Mouse (Mus musculus): ENCODE measurements around the gene Sidt1. TPM values are rescaled to one million over a fixed set of nuclear protein-coding genes. Genes with fewer than 3 reads are reported as not detected.

Gene Sidt1
- polyA plus RNA-seq, 1 experiment from 2014 or later: 0.71 TPM

GRCm38 (mm10) chr16:44226706-44227291, 106.2 kb downstream of the Sidt1 start:
- H3K27me3 ChIP-seq: no peaks in the 10 kb centered on the region
- no peaks in the 10 kb centered on the region for H3K4me1 ChIP-seq
- H3K27ac ChIP-seq: no peak overlapping the region
- 90% methylated on average over 13 of the region's 13 CpGs for WGBS
- no peak overlapping the region for H3K4me3 ChIP-seq
- no peak overlapping the region for H3K9ac ChIP-seq
- H3K4me2 ChIP-seq (replicated peaks): no peak overlapping the region
- 0 out of 2 replicates have a peak, but pooled peaks cover 5% of the 10 kb centered on the region for H3K9me3 ChIP-seq (replicated peaks)
- no peak for ATAC-seq (ENCODE audit: low FRiP score)
- H3K36me3 ChIP-seq: peaks cover 6% of the 10 kb centered on the region; the same call in 1 of the 2 replicates

DNA sequence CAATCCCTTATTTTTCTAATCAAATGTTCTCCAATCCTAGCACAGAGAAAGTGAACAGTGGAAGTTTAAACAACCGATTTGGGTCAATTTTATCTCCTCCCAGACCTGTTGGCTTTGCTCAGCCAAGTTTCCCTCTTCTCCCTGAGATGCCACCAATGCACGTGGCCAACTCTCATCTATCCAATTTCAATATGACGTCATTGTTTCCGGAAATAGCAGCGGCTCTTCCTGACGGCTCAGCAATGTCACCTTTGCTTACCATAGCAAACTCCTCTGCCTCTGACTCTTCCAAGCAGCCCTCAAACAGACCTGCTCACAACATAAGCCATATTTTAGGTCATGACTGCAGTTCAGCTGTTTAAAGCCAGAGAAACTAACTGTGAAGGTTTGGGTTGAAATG, 111.5 kb downstream of the Sidt1 start:
- 94% methylated on average over 6 of the region's 6 CpGs for WGBS
- H3K27me3 ChIP-seq: no peaks in the 10 kb centered on the region
- no peaks in the 10 kb centered on the region for H3K4me1 ChIP-seq
- ATAC-seq (ENCODE audit: low FRiP score): no peak
- H3K4me2 ChIP-seq (replicated peaks): no peak overlapping the region
- no peak overlapping the region for H3K9ac ChIP-seq
- H3K4me3 ChIP-seq: no peak overlapping the region
- no peaks in the 10 kb centered on the region for H3K9me3 ChIP-seq (replicated peaks)
- no peak overlapping the region for H3K27ac ChIP-seq
- peaks cover 54% of the 10 kb centered on the region for H3K36me3 ChIP-seq

GRCm38 (mm10) chr16:44216417-44216816, 116.6 kb downstream of the Sidt1 start:
- no peak for ATAC-seq (ENCODE audit: low FRiP score)
- 95% methylated on average over 7 of the region's 7 CpGs for WGBS
- no peaks in the 10 kb centered on the region for H3K27me3 ChIP-seq
- H3K36me3 ChIP-seq: peaks cover 86% of the 10 kb centered on the region
- H3K9ac ChIP-seq: no peak overlapping the region
- no peaks in the 10 kb centered on the region for H3K9me3 ChIP-seq (replicated peaks)
- H3K4me2 ChIP-seq (replicated peaks): no peak overlapping the region
- no peak overlapping the region for H3K27ac ChIP-seq
- no peaks in the 10 kb centered on the region for H3K4me1 ChIP-seq
- no peak overlapping the region for H3K4me3 ChIP-seq

DNA sequence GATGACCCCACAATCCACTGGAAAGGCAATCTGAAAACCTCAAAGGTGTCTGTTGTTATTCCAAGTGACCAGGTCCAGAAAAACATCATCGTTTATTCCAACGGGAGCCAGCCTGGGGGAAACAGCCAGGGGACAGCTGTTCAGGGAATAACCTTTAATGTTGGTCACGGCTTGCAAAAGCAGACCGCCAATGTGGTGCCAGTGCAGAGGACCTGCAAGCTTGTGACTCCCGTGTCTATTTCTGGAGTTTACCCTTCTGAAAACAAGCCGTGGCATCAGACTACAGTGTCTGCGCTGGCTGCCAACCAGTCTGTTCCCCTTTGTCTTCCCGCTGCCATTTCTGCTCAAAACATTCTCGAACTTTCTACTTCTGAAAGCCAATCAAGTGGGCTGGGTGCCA, 117.5 kb downstream of the Sidt1 start:
- Histone ChIP-seq H3K9ac (no peak overlapping the region), H3K36me3 (peaks cover 83% of the 10 kb centered on the region), H3K4me1 (no peaks in the 10 kb centered on the region), H3K4me2 (replicated peaks) (no peak overlapping the region), H3K27me3 (no peaks in the 10 kb centered on the region), H3K4me3 (no peak overlapping the region), H3K9me3 (replicated peaks) (no peaks in the 10 kb centered on the region), H3K27ac (no peak overlapping the region)
- WGBS: 98% methylated on average over 9 of the region's 9 CpGs
- no peak for ATAC-seq (ENCODE audit: low FRiP score)

GRCm38 (mm10) chr16:44212703-44213102, 120.3 kb downstream of the Sidt1 start:
- H3K36me3 ChIP-seq: peaks cover 59% of the 10 kb centered on the region
- H3K4me3 ChIP-seq: no peak overlapping the region
- no peak for ATAC-seq (ENCODE audit: low FRiP score)
- H3K27ac ChIP-seq: no peak overlapping the region
- H3K9me3 ChIP-seq (replicated peaks): no peaks in the 10 kb centered on the region
- 94% methylated on average over 7 of the region's 7 CpGs for WGBS
- no peak overlapping the region for H3K4me2 ChIP-seq (replicated peaks)
- no peaks in the 10 kb centered on the region for H3K27me3 ChIP-seq
- H3K9ac ChIP-seq: no peak overlapping the region
- no peaks in the 10 kb centered on the region for H3K4me1 ChIP-seq

DNA sequence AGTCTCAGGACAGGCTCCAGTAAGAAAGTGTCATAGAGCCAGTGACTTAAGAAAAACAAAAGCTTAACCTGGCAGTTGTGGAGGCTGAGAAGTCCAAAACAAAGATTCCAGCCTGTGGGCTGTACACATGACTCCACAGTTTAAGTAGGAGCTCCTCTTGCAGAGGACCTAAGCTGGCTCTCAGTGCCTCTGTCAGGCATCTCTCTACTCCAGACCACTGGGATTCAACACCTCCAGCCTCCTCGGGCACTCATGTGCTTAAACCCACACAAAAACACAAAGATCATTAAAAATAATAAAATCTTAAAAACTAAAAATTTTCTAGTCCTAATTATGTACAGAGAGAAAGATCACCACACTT, 122.0 kb downstream of the Sidt1 start:
- Histone ChIP-seq H3K9ac (no peak overlapping the region), H3K27ac (no peak overlapping the region), H3K4me1 (no peaks in the 10 kb centered on the region), H3K36me3 (peaks cover 50% of the 10 kb centered on the region), H3K4me2 (replicated peaks) (no peak overlapping the region), H3K27me3 (no peaks in the 10 kb centered on the region), H3K9me3 (replicated peaks) (no peaks in the 10 kb centered on the region), H3K4me3 (no peak overlapping the region)
- WGBS: 91% methylated on average over 1 of the region's 1 CpGs
- ATAC-seq (ENCODE audit: low FRiP score): no peak

GRCm38 (mm10) chr16:44210156-44211053, 122.6 kb downstream of the Sidt1 start:
- Histone ChIP-seq H3K36me3 (peaks cover 48% of the 10 kb centered on the region), H3K4me1 (no peaks in the 10 kb centered on the region), H3K4me3 (no peak overlapping the region), H3K4me2 (replicated peaks) (no peak overlapping the region), H3K9ac (no peak overlapping the region), H3K27ac (no peak overlapping the region), H3K27me3 (no peaks in the 10 kb centered on the region), H3K9me3 (replicated peaks) (no peaks in the 10 kb centered on the region)
- ATAC-seq (ENCODE audit: low FRiP score): no peak
- 81% methylated on average over 10 of the region's 10 CpGs for WGBS

- no peak overlapping the region for H3K4me2 ChIP-seq (replicated peaks)
- H3K4me1 ChIP-seq: no peaks in the 10 kb centered on the region
- no peaks in the 10 kb centered on the region for H3K27me3 ChIP-seq
- H3K4me3 ChIP-seq: no peak overlapping the region
- no peak overlapping the region for H3K9ac ChIP-seq
- no peak for ATAC-seq (ENCODE audit: low FRiP score)
- peaks cover 42% of the 10 kb centered on the region for H3K36me3 ChIP-seq
- H3K9me3 ChIP-seq (replicated peaks): no peaks in the 10 kb centered on the region
- H3K27ac ChIP-seq: no peak overlapping the region
- 89% methylated on average over 8 of the region's 8 CpGs for WGBS
Observed at GRCm38 (mm10) chr16:44205973-44206372, 127.0 kb downstream of the Sidt1 start.

GRCm38 (mm10) chr16:44204331-44204730, 128.7 kb downstream of the Sidt1 start:
- 90% methylated on average over 6 of the region's 6 CpGs for WGBS
- no peak overlapping the region for H3K4me2 ChIP-seq (replicated peaks)

GRCm38 (mm10) chr16:44200146-44200545, 132.8 kb downstream of the Sidt1 start:
- no peak overlapping the region for H3K27ac ChIP-seq
- H3K4me2 ChIP-seq (replicated peaks): no peak overlapping the region
- H3K9ac ChIP-seq: no peak overlapping the region
- H3K4me1 ChIP-seq: no peaks in the 10 kb centered on the region
- ATAC-seq (ENCODE audit: low FRiP score): no peak
- no peaks in the 10 kb centered on the region for H3K27me3 ChIP-seq
- no peaks in the 10 kb centered on the region for H3K9me3 ChIP-seq (replicated peaks)
- peaks cover 21% of the 10 kb centered on the region for H3K36me3 ChIP-seq
- WGBS: 93% methylated on average over 4 of the region's 4 CpGs
- no peak overlapping the region for H3K4me3 ChIP-seq

More at GRCm38 (mm10) chr16:44204331-44204730, 128.7 kb downstream of the Sidt1 start:
- Histone ChIP-seq H3K27me3 (no peaks in the 10 kb centered on the region), H3K4me3 (no peak overlapping the region), H3K27ac (no peak overlapping the region), H3K9me3 (replicated peaks) (no peaks in the 10 kb centered on the region), H3K4me1 (no peaks in the 10 kb centered on the region), H3K36me3 (peaks cover 33% of the 10 kb centered on the region), H3K9ac (no peak overlapping the region)
- ATAC-seq (ENCODE audit: low FRiP score): no peak

GRCm38 (mm10) chr16:44199066-44199703, 133.8 kb downstream of the Sidt1 start:
- WGBS: 91% methylated on average over 14 of the region's 14 CpGs
- H3K4me3 ChIP-seq: no peak overlapping the region

GRCm38 (mm10) chr16:44190968-44191367, 142.0 kb downstream of the Sidt1 start:
- H3K4me3 ChIP-seq: no peak overlapping the region
- H3K4me2 ChIP-seq (replicated peaks): no peak overlapping the region
- WGBS: 92% methylated on average over 2 of the region's 2 CpGs
- H3K27ac ChIP-seq: no peak overlapping the region
- H3K27me3 ChIP-seq: no peaks in the 10 kb centered on the region
- H3K9ac ChIP-seq: no peak overlapping the region
- 0 out of 2 replicates have a peak, but pooled peaks cover 5% of the 10 kb centered on the region for H3K9me3 ChIP-seq (replicated peaks)
- H3K4me1 ChIP-seq: no peaks in the 10 kb centered on the region
- ATAC-seq (ENCODE audit: low FRiP score): no peak
- 0 out of 2 replicates have a peak, but pooled peaks cover 4% of the 10 kb centered on the region for H3K36me3 ChIP-seq

More at GRCm38 (mm10) chr16:44199066-44199703, 133.8 kb downstream of the Sidt1 start:
- Histone ChIP-seq H3K9ac (no peak overlapping the region), H3K9me3 (replicated peaks) (no peaks in the 10 kb centered on the region), H3K4me2 (replicated peaks) (no peak overlapping the region), H3K27ac (no peak overlapping the region), H3K27me3 (no peaks in the 10 kb centered on the region), H3K36me3 (peaks cover 21% of the 10 kb centered on the region), H3K4me1 (no peaks in the 10 kb centered on the region)
- no peak for ATAC-seq (ENCODE audit: low FRiP score)

All from hindbrain, embryonic 12.5 days (tissue).